Mouse (Mus musculus): ENCODE results near the gene Gm20715. TPM values are rescaled to one million over a fixed set of nuclear protein-coding genes. Genes with fewer than 3 reads are reported as not detected.
"Not testable (repeated sequence)": the region's sequence is repeated elsewhere in the genome, so short reads cannot be mapped to it uniquely, and the experiment has no call there.

Gene Gm20715
- total RNA-seq, 2 experiments from 2014 or later = not detected

GRCm38 (mm10) chr7:6419894-6420293 is 9.8 kb downstream of the Gm20715 start:
- no peak for ATAC-seq (ENCODE audit: poor library complexity, severe bottlenecking)

GRCm38 (mm10) chr7:6429381-6429780 is 19.3 kb downstream of the Gm20715 start:
- ATAC-seq (ENCODE audit: poor library complexity, severe bottlenecking) = no peak

- peak; percentile 45; the same call in 1 of the 2 replicates for ATAC-seq (ENCODE audit: poor library complexity, severe bottlenecking)
Measured at GRCm38 (mm10) chr7:6430342-6430741, 20.3 kb downstream of the Gm20715 start.

- no peak for ATAC-seq (ENCODE audit: poor library complexity, severe bottlenecking)
Measured at GRCm38 (mm10) chr7:6438388-6438787, 28.3 kb downstream of the Gm20715 start, which contains the start of gene Olfr1344. Olfr1344 (plus strand) TSS chr7:6438688.

- ATAC-seq (ENCODE audit: poor library complexity, severe bottlenecking) = no peak
Measured at GRCm38 (mm10) chr7:6441173-6441572, 31.1 kb downstream of the Gm20715 start.

GRCm38 (mm10) chr7:6447771-6448170 is 37.7 kb downstream of the Gm20715 start:
- no peak for ATAC-seq (ENCODE audit: poor library complexity, severe bottlenecking)

- ATAC-seq (ENCODE audit: poor library complexity, severe bottlenecking) = no peak
Measured at GRCm38 (mm10) chr7:6455868-6456267, 45.8 kb downstream of the Gm20715 start, which contains the start of gene Olfr1336. Olfr1336 (plus strand) TSS chr7:6456168.

- no peak for ATAC-seq (ENCODE audit: poor library complexity, severe bottlenecking)
Measured at GRCm38 (mm10) chr7:6456399-6456798, 46.3 kb downstream of the Gm20715 start.

- ATAC-seq (ENCODE audit: poor library complexity, severe bottlenecking) = no peak
Measured at GRCm38 (mm10) chr7:6466951-6467350, 56.9 kb downstream of the Gm20715 start, which contains the start of gene Olfr1346. Olfr1346 (plus strand) TSS chr7:6467101.

- not testable (repeated sequence) for ATAC-seq (ENCODE audit: poor library complexity, severe bottlenecking)
Measured at GRCm38 (mm10) chr7:6477633-6478032, 67.6 kb downstream of the Gm20715 start.

- no peak for ATAC-seq (ENCODE audit: poor library complexity, severe bottlenecking)
Measured at GRCm38 (mm10) chr7:6486841-6487240, 76.8 kb downstream of the Gm20715 start, which contains the start of gene Olfr5. Olfr5 (minus strand) TSS chr7:6486941.

Other genes starting within 250 kb of the Gm20715 start
- gene Zfp444, start 238.1 kb upstream of the Gm20715 start, total RNA-seq (2015) = 2.0 and 3.6 TPM in 2 replicates
- 4.1 and 8.0 TPM in 2 replicates for gene Zfp444, start 238.1 kb upstream of the Gm20715 start, total RNA-seq (2017)
- gene Galp, start 213.2 kb upstream of the Gm20715 start, total RNA-seq (2015) = not detected in 2 replicates
- not detected in 2 replicates for gene Galp, start 213.2 kb upstream of the Gm20715 start, total RNA-seq (2017)
- gene Zscan5b, start 188.0 kb upstream of the Gm20715 start, total RNA-seq (2015) = not detected in 2 replicates
- gene Zscan5b, start 188.0 kb upstream of the Gm20715 start, total RNA-seq (2017) = not detected in 2 replicates
- not detected in 2 replicates for gene Epp13, start 157.6 kb upstream of the Gm20715 start, total RNA-seq (2015)
- not detected in 2 replicates for gene Epp13, start 157.6 kb upstream of the Gm20715 start, total RNA-seq (2017)
- gene Zfp667, start 123.7 kb upstream of the Gm20715 start, total RNA-seq (2015) = 0.69 and 1.3 TPM in 2 replicates
- 0.99 and 3.0 TPM in 2 replicates for gene Zfp667, start 123.7 kb upstream of the Gm20715 start, total RNA-seq (2017)
- gene Zfp583, start 79.0 kb upstream of the Gm20715 start, total RNA-seq (2015) = 0.96 and 1.3 TPM in 2 replicates
- gene Zfp583, start 79.0 kb upstream of the Gm20715 start, total RNA-seq (2017) = 0.88 and 1.8 TPM in 2 replicates
- gene Gm3854, start 66.5 kb upstream of the Gm20715 start, total RNA-seq (2015) = 0.13 and 0.21 TPM in 2 replicates
- not detected in 2 replicates for gene Gm3854, start 66.5 kb upstream of the Gm20715 start, total RNA-seq (2017)
- 2.9 and 4.3 TPM in 2 replicates for gene Zfp78, start 47.0 kb upstream of the Gm20715 start, total RNA-seq (2015)
- gene Zfp78, start 47.0 kb upstream of the Gm20715 start, total RNA-seq (2017) = 2.0 and 5.1 TPM in 2 replicates
- 1.5 and 2.5 TPM in 2 replicates for gene Zfp28, start 27.0 kb upstream of the Gm20715 start, total RNA-seq (2015)
- gene Zfp28, start 27.0 kb upstream of the Gm20715 start, total RNA-seq (2017) = 0.73 and 0.81 TPM in 2 replicates
- not detected in 2 replicates for gene Smim17, start 11.6 kb upstream of the Gm20715 start, total RNA-seq (2015)
- not detected in 2 replicates for gene Smim17, start 11.6 kb upstream of the Gm20715 start, total RNA-seq (2017)
- not detected in 2 replicates for gene Olfr1344, start 28.4 kb downstream of the Gm20715 start, total RNA-seq (2015)
- not detected in 2 replicates for gene Olfr1344, start 28.4 kb downstream of the Gm20715 start, total RNA-seq (2017)
- not detected in 2 replicates for gene Olfr1336, start 45.9 kb downstream of the Gm20715 start, total RNA-seq (2015)
- not detected in 2 replicates for gene Olfr1336, start 45.9 kb downstream of the Gm20715 start, total RNA-seq (2017)
- gene Olfr1346, start 56.8 kb downstream of the Gm20715 start, total RNA-seq (2015) = not detected in 2 replicates
- not detected in 2 replicates for gene Olfr1346, start 56.8 kb downstream of the Gm20715 start, total RNA-seq (2017)
- not detected in 2 replicates for gene Olfr5, start 76.7 kb downstream of the Gm20715 start, total RNA-seq (2015)
- not detected in 2 replicates for gene Olfr5, start 76.7 kb downstream of the Gm20715 start, total RNA-seq (2017)
- gene Olfr1347, start 89.5 kb downstream of the Gm20715 start, total RNA-seq (2015) = not detected in 2 replicates
- gene Olfr1347, start 89.5 kb downstream of the Gm20715 start, total RNA-seq (2017) = not detected in 2 replicates
- not detected in 2 replicates for gene Olfr1348, start 98.5 kb downstream of the Gm20715 start, total RNA-seq (2015)
- not detected in 2 replicates for gene Olfr1348, start 98.5 kb downstream of the Gm20715 start, total RNA-seq (2017)
- not detected in 2 replicates for gene Olfr1349, start 112.7 kb downstream of the Gm20715 start, total RNA-seq (2015)
- gene Olfr1349, start 112.7 kb downstream of the Gm20715 start, total RNA-seq (2017) = not detected in 2 replicates
- gene Olfr1350, start 154.6 kb downstream of the Gm20715 start, total RNA-seq (2015) = not detected in 2 replicates
- not detected in 2 replicates for gene Olfr1350, start 154.6 kb downstream of the Gm20715 start, total RNA-seq (2017)

Measured in megakaryocyte, adult 5-6 weeks (primary cell).